Mouse (Mus musculus): ENCODE results near the gene Sept8.
A peak's percentile ranks its signal among the peaks of the same experiment; 100 is the strongest.

The Sept8 gene

GRCm38 (mm10) chr11:53583151-53583550, 64.1 kb downstream of the Sept8 start:
- no peak for DNase-seq (ENCODE audit: low spot score in 2 of 2)

DNA sequence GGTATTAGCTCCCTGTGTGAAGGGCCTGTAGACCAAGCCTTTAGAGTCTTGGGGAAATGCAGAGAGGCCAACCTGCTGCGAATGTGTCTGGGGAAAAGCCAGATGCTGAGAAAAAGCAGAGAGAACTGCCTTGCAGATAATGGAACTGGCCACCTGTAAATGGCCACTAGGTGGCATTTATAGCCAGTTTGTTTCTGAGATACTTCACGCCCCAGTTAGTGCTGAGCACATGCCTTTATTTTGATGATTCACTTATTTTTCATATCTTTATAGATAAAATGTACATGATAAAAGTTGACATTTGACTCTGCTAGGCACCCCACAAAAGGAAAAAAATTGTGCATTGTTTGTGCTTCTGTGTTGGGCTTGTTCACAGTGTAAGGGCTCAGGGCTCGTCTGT, 65.8 kb downstream of the Sept8 start:
- DNase-seq (ENCODE audit: low spot score in 2 of 2), result no peak

DNA sequence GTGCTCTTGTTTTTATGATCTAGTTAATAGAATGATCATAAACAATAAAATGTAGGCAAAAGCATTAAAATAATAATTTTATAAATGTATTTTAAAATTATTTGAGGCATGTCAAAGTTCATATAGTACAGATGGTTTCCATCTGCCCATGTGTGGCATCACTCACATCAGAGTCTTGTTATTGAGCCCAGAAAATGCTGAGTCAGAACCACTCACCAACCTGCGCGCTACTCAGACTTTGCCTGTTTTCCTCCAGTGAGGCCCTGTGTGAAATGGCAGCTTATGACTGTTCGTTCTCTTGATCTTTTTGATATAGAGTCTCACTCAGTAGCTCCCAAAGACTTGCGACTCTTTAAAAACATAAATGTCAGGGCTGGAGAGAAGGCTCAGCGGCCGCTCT, 66.5 kb downstream of the Sept8 start:
- DNase-seq (ENCODE audit: low spot score in 2 of 2), result no peak

DNA sequence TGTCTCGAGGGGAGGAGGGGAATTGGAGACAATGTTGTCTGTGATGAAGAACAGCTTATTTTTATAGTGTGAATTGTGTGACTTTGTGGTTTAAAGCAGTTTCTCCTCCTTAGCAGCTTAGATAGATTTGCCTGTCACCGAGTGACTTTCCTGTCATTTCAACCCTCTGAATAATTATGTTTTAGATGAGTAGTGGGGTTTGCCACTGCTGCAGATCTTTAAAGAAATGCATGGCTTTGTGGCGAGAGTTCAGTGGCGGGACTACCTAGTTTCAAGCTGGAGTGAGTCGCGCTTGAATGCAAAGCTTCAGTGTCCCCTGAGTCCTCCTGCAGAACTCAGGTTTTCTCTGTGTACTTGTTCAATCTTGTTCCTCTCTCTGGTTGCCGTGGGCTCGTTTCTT, 69.2 kb downstream of the Sept8 start:
- DNase-seq (ENCODE audit: low spot score in 2 of 2), result no peak

DNA sequence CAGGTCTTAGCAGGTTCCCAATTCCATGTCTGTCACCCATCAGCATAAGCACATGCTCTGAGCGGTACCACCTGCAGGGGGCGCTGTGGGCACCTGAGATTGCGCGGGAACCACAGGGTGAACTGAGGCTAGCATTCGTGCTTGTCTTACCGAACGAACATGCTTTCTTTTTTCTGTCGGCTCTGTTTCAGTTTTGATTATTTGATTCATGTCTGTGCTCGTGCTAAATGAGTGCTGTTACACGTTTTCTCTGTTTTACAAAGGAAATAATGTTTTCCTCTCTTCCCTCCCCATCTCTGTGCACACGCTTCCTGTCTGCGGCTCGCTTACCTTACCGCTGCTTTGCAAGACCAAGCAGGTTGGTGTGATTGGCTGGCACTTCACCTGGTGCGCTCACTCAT, 71.3 kb downstream of the Sept8 start:
- DNase-seq (ENCODE audit: low spot score in 2 of 2), result peak; percentile 21 to 42

DNA sequence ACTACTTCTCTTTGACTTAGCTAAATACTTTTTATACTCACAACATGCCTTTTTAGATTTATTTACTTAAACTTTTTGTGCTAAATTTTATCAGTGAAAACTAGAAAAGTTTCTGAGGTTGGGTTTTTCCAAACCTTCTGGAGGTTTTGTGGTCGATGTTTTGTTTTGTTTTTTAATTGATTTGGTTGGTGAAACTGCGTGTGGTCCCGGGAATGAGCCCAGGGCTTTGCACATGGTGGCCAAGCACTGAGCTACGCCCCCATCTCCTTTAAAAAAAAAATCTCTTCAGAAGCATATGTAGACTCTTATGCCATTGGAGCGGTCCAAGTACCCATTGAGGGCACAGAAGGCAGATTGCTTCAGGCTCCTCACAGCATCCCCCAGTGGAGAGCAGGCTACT, 72.1 kb downstream of the Sept8 start:
- no peak for DNase-seq (ENCODE audit: low spot score in 2 of 2)
